Mouse (Mus musculus) heart, postnatal 10 days (tissue): ENCODE measurements around the gene Ip6k3. TPM values are rescaled to one million over a fixed set of nuclear protein-coding genes. Genes with fewer than 3 reads are reported as not detected.

Experiments used
- DNase-seq, 2 experiments: peaks; one replicate each; pipeline ENCODE4 v3.0.0; 2021
- intact Hi-C: fragments of 180-260 bp; cut with DNase I; formaldehyde crosslinking; loops from one replicate; pipeline ENCODE4 v1.15.1; 2025
- total RNA-seq, 2 experiments: library from RNA; stranded (reverse); gene quantifications; 2 replicates each; pipeline ENCODE4 v1.2.3; 2021

Gene Ip6k3
- total RNA-seq, 2 experiments from 2014 or later = 9.2 to 10.0 TPM

- intact Hi-C loops = loop anchor here (5.0 kb wide), 1 partner anchor 56 kb away; no protein-coding TSS in a partner anchor
- no peak for DNase-seq
These were observed 39.4 kb downstream of the Ip6k3 start for GRCm38 (mm10) chr17:27128189-27128588.

GRCm38 (mm10) chr17:27126974-27127373, 40.6 kb downstream of the Ip6k3 start:
- intact Hi-C loops = loop anchor here (5.0 kb wide), 1 partner anchor 55 kb away; no protein-coding TSS in a partner anchor
- no peak for DNase-seq

- no peak for DNase-seq
- intact Hi-C loops = loop anchor here (2.0 to 5.0 kb wide), 2 partner anchors 53 to 93 kb away; no protein-coding TSS in a partner anchor
These were observed 41.9 kb downstream of the Ip6k3 start for GRCm38 (mm10) chr17:27125669-27126202.

- intact Hi-C loops = loop anchor here (2.0 to 5.0 kb wide), 2 partner anchors 53 to 92 kb away; no protein-coding TSS in a partner anchor
- DNase-seq = peak; percentile 73 to 85
These were observed 42.4 kb downstream of the Ip6k3 start for GRCm38 (mm10) chr17:27125185-27125584.

- intact Hi-C loops = loop anchor here (2.0 kb wide), 1 partner anchor 91 kb away; no protein-coding TSS in a partner anchor
- DNase-seq = no peak
These were observed 43.7 kb downstream of the Ip6k3 start for GRCm38 (mm10) chr17:27123813-27124375.

GRCm38 (mm10) chr17:27123103-27123502, 44.5 kb downstream of the Ip6k3 start:
- DNase-seq = no peak

GRCm38 (mm10) chr17:27122701-27123100, 44.9 kb downstream of the Ip6k3 start:
- DNase-seq = no peak
- intact Hi-C loops = no loop called here

More at GRCm38 (mm10) chr17:27123103-27123502, 44.5 kb downstream of the Ip6k3 start:
- intact Hi-C loops = no loop called here

- no peak for DNase-seq
- intact Hi-C loops = no loop called here
These were observed 45.8 kb downstream of the Ip6k3 start for GRCm38 (mm10) chr17:27121781-27122180.

GRCm38 (mm10) chr17:27121266-27121665, 46.3 kb downstream of the Ip6k3 start:
- DNase-seq = no peak
- intact Hi-C loops = no loop called here

GRCm38 (mm10) chr17:27120561-27121024, 47.0 kb downstream of the Ip6k3 start:
- intact Hi-C loops = loop anchor here (1.0 kb wide), 1 partner anchor 87 kb away; no protein-coding TSS in a partner anchor
- DNase-seq = peak; percentile 80 to 89

- DNase-seq = peak; percentile 50 to 51
- intact Hi-C loops = loop anchor here (1.0 kb wide), 1 partner anchor 87 kb away; no protein-coding TSS in a partner anchor
These were observed 47.6 kb downstream of the Ip6k3 start for GRCm38 (mm10) chr17:27119954-27120353.

GRCm38 (mm10) chr17:27119540-27119895, 48.1 kb downstream of the Ip6k3 start:
- intact Hi-C loops = no loop called here
- DNase-seq = no peak

GRCm38 (mm10) chr17:27118676-27119539, 48.7 kb downstream of the Ip6k3 start:
- DNase-seq = peak; percentile 63 to 66
- intact Hi-C loops = no loop called here

- DNase-seq = no peak
- intact Hi-C loops = no loop called here
These were observed 57.5 kb downstream of the Ip6k3 start for GRCm38 (mm10) chr17:27110072-27110471.

GRCm38 (mm10) chr17:27107936-27108335, 59.7 kb downstream of the Ip6k3 start:
- DNase-seq = no peak
- intact Hi-C loops = no loop called here

GRCm38 (mm10) chr17:27106745-27107144, 60.9 kb downstream of the Ip6k3 start:
- DNase-seq = no peak
- intact Hi-C loops = no loop called here

- no peak for DNase-seq
- intact Hi-C loops = no loop called here
These were observed 61.7 kb downstream of the Ip6k3 start for GRCm38 (mm10) chr17:27105698-27106470.

GRCm38 (mm10) chr17:27101675-27102074, 65.9 kb downstream of the Ip6k3 start:
- intact Hi-C loops = no loop called here
- DNase-seq = no peak

- intact Hi-C loops = no loop called here
- peak; percentile 38 to 53 for DNase-seq
These were observed 71.9 kb downstream of the Ip6k3 start for GRCm38 (mm10) chr17:27095690-27096089.
